Mouse (Mus musculus) layer of hippocampus, postnatal 10 days (tissue): ENCODE measurements at regions not wholly inside any gene's neighbourhood (a gene's known extent, or its start where the extent isn't known, plus 50 kb on each side); places are given as distances from the start of the nearest gene placed in this dataset.

Experiments used
- DNase-seq, 2 experiments: peaks; one replicate each; pipeline ENCODE4 v3.0.0; 2021; ENCODE audit warnings: low spot score in 2 of 2

DNA sequence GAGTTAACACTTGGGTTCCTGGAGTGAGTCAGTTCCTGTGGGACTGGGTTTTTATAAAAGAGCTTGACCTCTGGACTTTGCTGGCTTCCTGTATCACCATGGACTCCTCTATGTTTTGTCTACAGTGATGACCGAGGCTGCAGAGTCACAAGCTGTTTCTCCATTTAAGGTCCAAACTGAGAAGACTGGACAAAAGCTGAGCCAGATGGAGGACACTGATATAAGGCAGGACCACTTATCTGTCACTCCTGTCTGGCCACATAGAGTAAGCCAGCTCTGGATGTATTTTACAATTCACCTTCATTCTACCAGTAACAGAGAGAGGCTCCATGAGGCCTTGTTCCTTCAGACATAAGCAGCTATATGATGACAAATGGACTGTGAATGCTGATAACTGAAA, 202.7 kb downstream of the Pik3r1 start:
- no peak for DNase-seq

DNA sequence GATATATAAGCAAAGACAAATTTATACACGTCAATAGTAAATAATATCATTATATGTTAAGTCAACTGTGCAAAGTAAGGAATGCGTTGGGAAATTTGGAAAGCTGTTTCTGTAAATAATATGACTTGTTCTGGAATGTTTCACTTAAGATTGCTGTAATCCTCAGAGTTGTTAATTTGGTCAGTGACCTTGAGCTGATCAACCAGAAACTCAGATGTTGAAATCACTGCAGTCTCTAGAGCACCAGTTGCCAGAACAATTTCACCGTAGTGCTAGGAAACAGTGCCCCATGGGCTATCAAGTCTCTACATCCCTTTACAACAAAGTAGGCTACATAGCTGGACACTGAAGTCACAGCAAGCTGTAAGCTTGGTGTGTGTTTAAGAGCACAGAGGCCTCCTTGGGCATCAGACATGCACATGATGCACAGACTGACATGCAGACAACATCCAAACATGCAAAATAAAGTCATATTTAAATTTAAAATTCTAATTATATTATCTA, 212.6 kb downstream of the Pik3r1 start:
- no peak for DNase-seq

- DNase-seq: no peak
Observed at GRCm38 (mm10) chr13:101553131-101553549, 214.9 kb downstream of the Pik3r1 start.

GRCm38 (mm10) chr13:101552451-101552850, 215.6 kb downstream of the Pik3r1 start:
- DNase-seq: no peak

DNA sequence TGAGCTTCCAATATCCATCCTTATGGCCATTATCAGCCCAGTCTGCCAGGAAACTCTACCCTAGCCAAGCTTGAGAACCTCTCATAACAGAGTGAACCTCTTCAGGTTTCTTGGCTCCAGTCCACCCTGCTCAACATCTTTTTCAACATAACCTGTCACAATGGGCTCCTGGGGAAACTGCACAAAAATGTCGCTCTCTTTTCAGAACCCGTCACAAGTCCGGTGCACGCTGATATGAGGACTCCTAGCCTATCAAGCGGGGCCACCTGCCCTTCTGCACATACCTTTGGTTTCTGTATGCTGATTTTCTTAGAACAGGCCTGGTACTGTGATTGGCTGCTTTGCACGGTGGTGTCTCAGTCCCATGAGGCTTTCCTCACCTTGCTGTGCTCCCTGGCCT, 216.9 kb downstream of the Pik3r1 start:
- DNase-seq: no peak

GRCm38 (mm10) chr13:101550526-101550925, 217.5 kb downstream of the Pik3r1 start:
- no peak for DNase-seq

DNA sequence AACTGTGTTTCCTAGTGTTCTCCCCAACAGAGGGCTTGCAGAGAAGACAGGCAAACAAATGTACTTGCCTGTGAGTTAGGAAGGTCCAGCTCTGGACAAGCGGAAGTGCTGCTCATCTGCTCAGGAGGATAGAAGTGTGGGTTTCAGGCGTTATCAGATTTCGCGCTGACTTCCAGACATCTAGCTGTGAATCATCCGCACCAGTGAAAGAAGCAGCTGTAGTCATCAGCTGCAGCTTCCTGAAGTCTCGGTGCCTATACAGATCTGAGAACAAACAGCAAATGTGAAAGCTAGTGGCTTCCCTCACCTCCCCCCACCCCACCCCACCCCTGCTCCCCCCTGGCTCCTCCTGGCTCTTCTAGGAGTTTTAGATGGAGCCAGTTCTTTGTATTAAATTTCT, 220.1 kb downstream of the Pik3r1 start:
- DNase-seq: no peak

- DNase-seq: no peak
Observed at GRCm38 (mm10) chr13:101547365-101547764, 220.7 kb downstream of the Pik3r1 start.

GRCm38 (mm10) chr13:101545344-101546181, 222.5 kb downstream of the Pik3r1 start:
- DNase-seq: no peak

GRCm38 (mm10) chr13:101540391-101541191, 227.4 kb downstream of the Pik3r1 start:
- DNase-seq: no peak

GRCm38 (mm10) chr13:101538110-101538509, 229.9 kb downstream of the Pik3r1 start:
- DNase-seq: no peak

GRCm38 (mm10) chr13:101536019-101536418, 232.0 kb downstream of the Pik3r1 start:
- DNase-seq: no peak

DNA sequence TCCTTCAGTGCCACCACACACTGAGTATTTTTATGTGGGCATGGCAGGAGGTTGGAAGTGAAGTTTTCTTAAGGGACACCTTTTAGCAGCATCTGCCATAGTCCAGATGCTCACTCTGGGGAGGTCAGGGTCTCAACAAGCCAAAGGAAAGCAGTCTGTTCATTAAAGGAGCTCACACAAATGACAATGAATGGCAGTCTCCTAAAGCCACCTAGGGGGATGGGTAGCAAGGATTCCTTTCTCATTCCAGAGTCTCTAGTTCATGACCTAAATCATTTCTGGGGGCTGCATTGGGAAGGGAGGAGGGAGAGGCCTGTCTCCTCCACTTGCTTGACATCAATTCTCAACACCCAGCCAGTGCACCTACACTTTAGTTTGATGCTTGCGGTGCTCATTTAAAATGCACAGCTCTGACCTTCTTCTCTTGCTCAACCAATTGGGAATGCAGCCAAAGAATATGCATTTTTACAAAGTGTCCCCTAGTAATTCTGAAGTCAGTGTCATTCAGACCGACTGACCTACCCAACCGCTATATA, 232.6 kb downstream of the Pik3r1 start:
- DNase-seq: no peak

DNA sequence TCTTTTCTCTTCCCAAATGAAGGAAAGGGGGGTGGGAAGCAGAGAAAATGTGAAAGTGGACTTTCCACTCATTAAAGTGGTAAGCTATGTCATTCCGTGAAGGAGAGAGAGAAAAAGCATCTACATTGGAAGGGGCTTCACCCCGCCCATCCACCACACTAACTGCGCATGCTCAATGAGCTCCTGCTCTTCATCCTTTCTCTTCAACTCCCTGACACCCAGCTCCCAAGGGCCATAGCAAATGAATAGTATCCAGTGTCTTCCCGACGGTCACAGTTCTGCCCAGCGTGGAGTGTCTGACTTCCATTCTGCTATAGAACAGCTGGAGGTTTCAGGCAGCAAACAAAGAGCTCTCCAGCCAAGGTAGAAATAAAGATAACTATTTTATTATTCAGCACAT, 233.5 kb downstream of the Pik3r1 start:
- DNase-seq: no peak

DNA sequence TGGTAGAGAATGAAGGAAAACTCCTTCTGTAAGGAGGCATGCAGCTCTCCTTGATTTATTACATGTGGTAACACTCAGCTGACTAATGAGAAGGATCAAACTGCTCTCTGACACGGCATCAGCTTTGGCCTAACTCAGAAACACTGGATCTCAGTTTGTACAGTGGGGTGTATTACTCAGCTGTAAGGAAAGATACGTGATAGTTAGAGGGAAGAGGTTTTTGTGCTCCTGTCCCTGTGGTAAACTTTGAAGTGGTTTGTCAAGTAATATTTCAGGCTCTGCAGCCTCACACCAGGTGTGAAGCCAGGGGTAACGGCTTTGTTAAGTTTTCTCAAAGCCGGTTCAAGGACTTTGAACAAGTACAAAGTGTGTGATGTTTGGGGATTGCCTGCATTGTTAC, 235.1 kb downstream of the Pik3r1 start:
- DNase-seq: no peak

DNA sequence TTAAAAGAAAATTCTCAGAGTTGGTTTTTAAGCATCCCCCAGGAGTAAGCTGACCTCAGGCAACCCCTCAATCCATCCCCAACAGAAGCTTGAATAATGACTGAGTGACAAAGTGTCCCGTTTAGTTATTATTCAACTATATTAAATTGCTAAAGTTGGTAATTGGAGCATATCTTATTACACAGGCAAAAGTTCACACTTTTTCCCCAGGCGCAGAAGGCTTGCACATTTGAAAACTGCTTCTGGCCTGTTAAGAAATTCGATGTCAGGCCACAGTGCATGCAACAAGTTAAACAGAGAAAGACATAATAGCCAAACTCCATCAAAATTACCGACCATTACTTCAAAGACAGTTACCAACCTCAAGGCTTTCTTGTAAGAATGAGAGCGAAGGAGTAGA, 240.3 kb downstream of the Pik3r1 start:
- no peak for DNase-seq

DNA sequence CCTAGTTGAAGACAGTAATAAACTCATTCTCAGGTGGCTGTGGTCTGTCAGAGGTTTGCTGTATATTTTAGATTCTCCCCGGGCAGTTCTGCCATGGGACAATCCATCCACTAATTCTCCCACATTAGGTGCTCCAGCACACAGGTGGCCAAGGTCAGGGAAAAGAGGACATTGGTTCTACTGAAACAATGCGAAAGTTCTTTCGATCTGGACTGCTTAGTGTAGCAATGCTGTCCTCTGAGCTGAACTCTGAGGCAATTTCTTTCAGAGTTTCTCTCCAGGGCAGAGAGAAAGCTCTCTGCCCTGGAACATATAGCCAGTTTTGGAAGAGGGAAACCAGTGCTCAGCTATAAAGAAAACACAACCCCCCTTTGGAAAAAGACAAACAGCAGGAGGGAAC, 243.2 kb downstream of the Pik3r1 start:
- DNase-seq: no peak

- no peak for DNase-seq
Observed at GRCm38 (mm10) chr13:101524223-101524622, 243.8 kb downstream of the Pik3r1 start.

DNA sequence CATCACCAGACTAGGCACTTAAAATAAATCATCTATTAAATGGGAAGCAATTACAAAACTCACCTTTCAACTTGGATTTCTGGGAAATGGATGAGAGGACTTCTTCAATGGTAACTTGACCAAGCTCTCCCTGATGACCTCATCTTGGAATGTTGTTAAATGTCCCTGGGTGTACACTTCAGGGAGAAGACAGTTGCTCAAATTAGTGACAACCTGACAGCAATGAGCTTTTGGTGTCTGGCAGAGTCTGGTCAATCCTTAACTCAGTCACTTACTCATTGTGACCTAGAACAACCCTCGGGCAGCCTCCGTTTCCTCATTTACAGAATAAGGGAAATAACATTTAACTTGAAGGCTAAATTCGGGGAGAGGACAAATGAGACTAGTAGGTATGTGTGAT, 244.5 kb downstream of the Pik3r1 start:
- no peak for DNase-seq

DNA sequence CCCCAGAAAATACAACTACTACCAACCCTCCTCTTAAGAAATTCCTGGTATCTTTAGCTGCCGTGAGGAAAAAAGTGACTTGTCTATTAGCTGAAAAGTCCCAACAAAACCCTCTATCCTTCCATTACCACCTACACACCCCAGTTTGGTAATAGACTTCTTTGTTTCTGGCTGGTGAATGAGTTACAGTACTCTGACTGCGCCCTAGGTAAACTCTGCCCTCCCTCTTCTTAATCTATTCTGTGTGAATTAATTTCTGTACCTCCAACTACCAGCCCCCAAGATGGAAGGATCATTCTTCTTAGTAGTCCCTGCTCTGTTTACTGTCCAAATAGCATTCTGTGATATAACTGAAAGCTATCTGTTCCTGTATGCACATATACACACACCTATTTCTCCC, 245.4 kb downstream of the Pik3r1 start:
- DNase-seq: no peak

- DNase-seq: no peak
Observed at GRCm38 (mm10) chr13:101513354-101513753, 254.7 kb downstream of the Pik3r1 start.

- no peak for DNase-seq
Observed at GRCm38 (mm10) chr13:101509946-101510345, 258.1 kb downstream of the Pik3r1 start.
